Comparison of ENCODE assay signal across 10 mouse cellular contexts in genomic region chr16:21608176-21608865, GRCm38 (mm10).
A peak's percentile ranks its signal among the peaks of the same experiment; 100 is the strongest.
DNase-seq lines count a peak whose midpoint lies in the region; ATAC-seq and TF ChIP-seq lines count a peak whose summit lies in the region.
"Had no signal": no experiment of that assay in that cellular context is flagged by ENCODE, and none has a peak within 500 bp of the region (broad histone marks: within the 10 kb centered on the region; RNA-seq: fewer than 3 reads in every experiment).

No protein-coding gene starts in this region.

- H3K4me1 ChIP-seq in embryonic facial prominence, embryonic 14.5 days (ENCODE audit: control insufficient read depth, insufficient read depth, low read length) = 0 out of 2 replicates have a peak, but pooled peaks cover 5% of the 10 kb centered on the region
- no peaks in the 10 kb centered on the region for H3K4me1 ChIP-seq in embryonic facial prominence, embryonic 10.5 days
- H3K4me1 ChIP-seq in midbrain, embryonic 12.5 days = peaks cover 6% of the 10 kb centered on the region; the same call in 1 of the 2 replicates

- no peak overlapping the region for H3K4me2 ChIP-seq in embryonic facial prominence, embryonic 14.5 days (ENCODE audit: low read depth, low read length)
- no peak overlapping the region for H3K4me2 ChIP-seq in midbrain, embryonic 12.5 days (replicated peaks)

- ATAC-seq in embryonic facial prominence, embryonic 14.5 days (ENCODE audit: low read depth) = peak; percentile 63; the same call in 1 of the 2 replicates
- no peak for ATAC-seq in midbrain, embryonic 12.5 days (ENCODE audit: low FRiP score, low read depth)
- ATAC-seq: forebrain, embryonic 16.5 days had no signal

- no peak overlapping the region; the same call in 1 of the 2 replicates for H3K27ac ChIP-seq in embryonic facial prominence, embryonic 14.5 days (replicated peaks; ENCODE audit: low read depth, low read length)
- H3K27ac ChIP-seq in embryonic facial prominence, embryonic 10.5 days (replicated peaks) = no peak overlapping the region
- H3K27ac ChIP-seq in layer of hippocampus, adult 2 months = peak overlapping the region; percentile 43; the same call in 1 of the 2 replicates
- 0 out of 2 replicates have a peak overlapping the region, but pooled peaks have one; percentile 35 for H3K27ac ChIP-seq in midbrain, embryonic 12.5 days (replicated peaks)

- WGBS in embryonic facial prominence, embryonic 14.5 days = 72% methylated on average over 10 of the region's 10 CpGs
- WGBS in embryonic facial prominence, embryonic 10.5 days = 86% methylated on average over 10 of the region's 10 CpGs
- 71% methylated on average over 10 of the region's 10 CpGs for WGBS in midbrain, embryonic 12.5 days

- peak; percentile 17 for DNase-seq in embryonic facial prominence, embryonic 14.5 days (ENCODE audit: low spot score)
- DNase-seq in embryonic facial prominence, embryonic 10.5 days (ENCODE audit: low spot score) = no peak
- no peak for DNase-seq in layer of hippocampus, adult 2 months (ENCODE audit: low spot score in 2 of 2)
- DNase-seq in layer of hippocampus, postnatal 10 days (ENCODE audit: low spot score in 2 of 2) = no peak
- peak; percentile 22 to 23 for DNase-seq in heart, postnatal 10 days
- DNase-seq in adipocyte (ENCODE audit: low spot score) = no peak
- no peak for DNase-seq in liver

- TF ChIP-seq CTCF in layer of hippocampus, adult 2 months (conservative IDR thresholded peaks at IDR 0.05) = no peak

- intact Hi-C loops in heart, postnatal 10 days (cut with DNase I) = no loop called here

- H3K36me3 ChIP-seq in embryonic facial prominence, embryonic 14.5 days (ENCODE audit: control insufficient read depth, insufficient read depth, low read length) = no peaks in the 10 kb centered on the region
- H3K36me3 ChIP-seq in embryonic facial prominence, embryonic 10.5 days (replicated peaks) = 0 out of 2 replicates have a peak, but pooled peaks cover 3% of the 10 kb centered on the region
- H3K36me3 ChIP-seq in midbrain, embryonic 12.5 days = peaks cover 9% of the 10 kb centered on the region; the same call in 1 of the 2 replicates

- H3K9me3 ChIP-seq in embryonic facial prominence, embryonic 14.5 days (ENCODE audit: control insufficient read depth, low read length) = no peaks in the 10 kb centered on the region
- H3K9me3 ChIP-seq in embryonic facial prominence, embryonic 10.5 days = no peaks in the 10 kb centered on the region
- H3K9me3 ChIP-seq in midbrain, embryonic 12.5 days = no peaks in the 10 kb centered on the region

- no peak overlapping the region for H3K9ac ChIP-seq in embryonic facial prominence, embryonic 14.5 days (ENCODE audit: low read depth, low read length)
- H3K9ac ChIP-seq in midbrain, embryonic 12.5 days (replicated peaks) = no peak overlapping the region

- H3K4me3 ChIP-seq in embryonic facial prominence, embryonic 14.5 days (ENCODE audit: low read depth, low read length) = no peak overlapping the region
- H3K4me3 ChIP-seq in embryonic facial prominence, embryonic 10.5 days = no peak overlapping the region
- no peak overlapping the region for H3K4me3 ChIP-seq in layer of hippocampus, adult 2 months
- H3K4me3 ChIP-seq in midbrain, embryonic 12.5 days = no peak overlapping the region
- H3K4me3 ChIP-seq: megakaryocyte, embryonic 14.5 days had no signal

- H3K27me3 ChIP-seq in embryonic facial prominence, embryonic 14.5 days (replicated peaks; ENCODE audit: control insufficient read depth, insufficient read depth, low read length) = no peaks in the 10 kb centered on the region
- no peaks in the 10 kb centered on the region for H3K27me3 ChIP-seq in embryonic facial prominence, embryonic 10.5 days (replicated peaks; ENCODE audit: low read depth, poor library complexity, severe bottlenecking)
- H3K27me3 ChIP-seq in midbrain, embryonic 12.5 days = no peaks in the 10 kb centered on the region
- H3K27me3 ChIP-seq: megakaryocyte, embryonic 14.5 days had no signal

Comparison
In these comparisons a context has a peak if more than half of its experiments do, and no peak if none do; other contexts are left out.
1. DNase-seq: peak in embryonic facial prominence, embryonic 14.5 days (single experiment) and heart, postnatal 10 days (2 of 2); none in embryonic facial prominence, embryonic 10.5 days (single experiment), layer of hippocampus, adult 2 months (0 of 2), layer of hippocampus, postnatal 10 days (0 of 2), adipocyte (single experiment) and liver (single experiment).
2. H3K27ac ChIP-seq: peak in layer of hippocampus, adult 2 months (single experiment) and midbrain, embryonic 12.5 days (single experiment); none in embryonic facial prominence, embryonic 14.5 days (single experiment) and embryonic facial prominence, embryonic 10.5 days (single experiment).